Mouse (Mus musculus): ENCODE results near the gene Zfp940.
"Not testable (repeated sequence)": the region's sequence is repeated elsewhere in the genome, so short reads cannot be mapped to it uniquely, and the experiment has no call there.

Zfp940 gene

GRCm38 (mm10) chr7:29853219-29853842 is at the start of gene Zfp940:
TSS of gene Zfp940 (minus strand) at chr7:29853669.
- DNase-seq (ENCODE audit: low spot score in 2 of 2) = peak; percentile 72 to 82

GRCm38 (mm10) chr7:29898351-29898750 is 44.9 kb upstream of the Zfp940 start:
- DNase-seq (ENCODE audit: low spot score in 2 of 2) = no peak

GRCm38 (mm10) chr7:29892756-29893155 is 39.3 kb upstream of the Zfp940 start:
- no peak for DNase-seq (ENCODE audit: low spot score in 2 of 2)

- no peak for DNase-seq (ENCODE audit: low spot score in 2 of 2)
Observed at GRCm38 (mm10) chr7:29890501-29890900, 37.0 kb upstream of the Zfp940 start.

GRCm38 (mm10) chr7:29880916-29881315 is 27.4 kb upstream of the Zfp940 start:
- no peak for DNase-seq (ENCODE audit: low spot score in 2 of 2)

GRCm38 (mm10) chr7:29880056-29880455 is 26.6 kb upstream of the Zfp940 start:
- no peak for DNase-seq (ENCODE audit: low spot score in 2 of 2)

GRCm38 (mm10) chr7:29877561-29877960 is 24.1 kb upstream of the Zfp940 start:
- DNase-seq (ENCODE audit: low spot score in 2 of 2) = not testable (repeated sequence)

- DNase-seq (ENCODE audit: low spot score in 2 of 2) = no peak
Observed at GRCm38 (mm10) chr7:29874256-29874655, 20.8 kb upstream of the Zfp940 start.

GRCm38 (mm10) chr7:29861660-29862059 is 8.2 kb upstream of the Zfp940 start:
- DNase-seq (ENCODE audit: low spot score in 2 of 2) = no peak

GRCm38 (mm10) chr7:29859532-29860517 is 6.4 kb upstream of the Zfp940 start, which contains the start of gene Zfp420:
TSS of gene Zfp420 (plus strand) at chr7:29859979.
- DNase-seq (ENCODE audit: low spot score in 2 of 2) = peak; percentile 87 to 90

GRCm38 (mm10) chr7:29852831-29853218 is 644 bp downstream of the Zfp940 start:
- no peak for DNase-seq (ENCODE audit: low spot score in 2 of 2)

GRCm38 (mm10) chr7:29844616-29845015 is 8.9 kb downstream of the Zfp940 start:
- DNase-seq (ENCODE audit: low spot score in 2 of 2) = no peak

- DNase-seq (ENCODE audit: low spot score in 2 of 2) = no peak
Observed at GRCm38 (mm10) chr7:29842105-29842504, 11.4 kb downstream of the Zfp940 start.

GRCm38 (mm10) chr7:29839256-29839655 is 14.2 kb downstream of the Zfp940 start:
- no peak for DNase-seq (ENCODE audit: low spot score in 2 of 2)

GRCm38 (mm10) chr7:29836816-29837215 is 16.7 kb downstream of the Zfp940 start:
- no peak for DNase-seq (ENCODE audit: low spot score in 2 of 2)

- no peak for DNase-seq (ENCODE audit: low spot score in 2 of 2)
Observed at GRCm38 (mm10) chr7:29829804-29830203, 23.7 kb downstream of the Zfp940 start.

- DNase-seq (ENCODE audit: low spot score in 2 of 2) = no peak
Observed at GRCm38 (mm10) chr7:29828001-29828400, 25.5 kb downstream of the Zfp940 start.

- DNase-seq (ENCODE audit: low spot score in 2 of 2) = peak; percentile 72 to 82
Observed at GRCm38 (mm10) chr7:29818619-29819254, 34.7 kb downstream of the Zfp940 start.

- peak; percentile 92 to 94 for DNase-seq (ENCODE audit: low spot score in 2 of 2)
Observed at GRCm38 (mm10) chr7:29815910-29816429, 37.5 kb downstream of the Zfp940 start, which contains the start of gene Zfp790. TSS of gene Zfp790 (plus strand) at chr7:29816114.

GRCm38 (mm10) chr7:29815061-29815784 is 38.2 kb downstream of the Zfp940 start:
- DNase-seq (ENCODE audit: low spot score in 2 of 2) = no peak

- DNase-seq (ENCODE audit: low spot score in 2 of 2) = no peak
Observed at GRCm38 (mm10) chr7:29814381-29814780, 39.1 kb downstream of the Zfp940 start.
